Mouse (Mus musculus): ENCODE results near the gene Wwc2. TPM values are rescaled to one million over a fixed set of nuclear protein-coding genes. Genes with fewer than 3 reads are reported as not detected.

The Wwc2 gene
- 7.7 TPM for polyA plus RNA-seq (2012; fragmentation: generic; extraction: Trizol)

- Histone ChIP-seq H3K4me3 (peak within 1 kb of the TSS; percentile 75), H3K27me3 (ENCODE audit: control insufficient read depth, insufficient read depth, insufficient read length) (no peaks in the 10 kb centered on the region), H3ac (ENCODE audit: control insufficient read depth, insufficient read length) (peak within 1 kb of the TSS; percentile 85), H3K36me3 (ENCODE audit: control insufficient read depth, insufficient read depth) (no peaks in the 10 kb centered on the region), H3K79me2 (ENCODE audit: control insufficient read depth, insufficient read depth) (peaks cover 36% of the 10 kb centered on the region), H3K4me2 (ENCODE audit: low read depth) (peak within 1 kb of the TSS; percentile 81)
- peak; percentile 58 for TF ChIP-seq POLR2A (IDR thresholded peaks at IDR 0.05; ENCODE audit: insufficient read length, low read depth)
- TF ChIP-seq POLR2AphosphoS2 (IDR thresholded peaks at IDR 0.05; ENCODE audit: insufficient read length, low read depth) = peak; percentile 57
- TF ChIP-seq MYOG (IDR thresholded peaks at IDR 0.05; ENCODE audit: control insufficient read depth in 1 of 3, insufficient read depth in 1 of 3, insufficient read length in 2 of 3, low read depth in 2 of 3) = no peak
Measured at GRCm38 (mm10) chr8:47990911-47991820, at the start of gene Wwc2. TSS of gene Wwc2 (minus strand) at chr8:47990924.

- no peak overlapping the region for H3K4me2 ChIP-seq (ENCODE audit: low read depth)
- TF ChIP-seq MAX (IDR thresholded peaks at IDR 0.05; ENCODE audit: low read depth) (no peak), POLR2A (IDR thresholded peaks at IDR 0.05; ENCODE audit: insufficient read length, low read depth) (no peak), E2F4 (IDR thresholded peaks at IDR 0.05; ENCODE audit: insufficient read depth) (no peak), MYOG (IDR thresholded peaks at IDR 0.05; ENCODE audit: control insufficient read depth in 1 of 3, insufficient read depth in 1 of 3, insufficient read length in 2 of 3, low read depth in 2 of 3) (no peak), REST (IDR thresholded peaks at IDR 0.05; ENCODE audit: insufficient read depth, insufficient read length) (no peak), SRF (IDR thresholded peaks at IDR 0.05; ENCODE audit: control insufficient read depth, insufficient read length, low read depth) (no peak), POLR2AphosphoS2 (IDR thresholded peaks at IDR 0.05; ENCODE audit: insufficient read length, low read depth) (no peak), TCF12 (IDR thresholded peaks at IDR 0.05; ENCODE audit: insufficient read depth, poor library complexity, severe bottlenecking) (no peak)
- no peak overlapping the region for H3ac ChIP-seq (ENCODE audit: control insufficient read depth, insufficient read length)
- H3K79me2 ChIP-seq (ENCODE audit: control insufficient read depth, insufficient read depth) = no peaks in the 10 kb centered on the region
- H3K4me3 ChIP-seq = no peak overlapping the region
- H3K27me3 ChIP-seq (ENCODE audit: control insufficient read depth, insufficient read depth, insufficient read length) = no peaks in the 10 kb centered on the region
- no peaks in the 10 kb centered on the region for H3K36me3 ChIP-seq (ENCODE audit: control insufficient read depth, insufficient read depth)
Measured at GRCm38 (mm10) chr8:48038261-48038934, 47.7 kb upstream of the Wwc2 start.

- Histone ChIP-seq H3K79me2 (ENCODE audit: control insufficient read depth, insufficient read depth) (no peaks in the 10 kb centered on the region), H3K36me3 (ENCODE audit: control insufficient read depth, insufficient read depth) (no peaks in the 10 kb centered on the region), H3ac (ENCODE audit: control insufficient read depth, insufficient read length) (no peak overlapping the region), H3K27me3 (ENCODE audit: control insufficient read depth, insufficient read depth, insufficient read length) (no peaks in the 10 kb centered on the region), H3K4me3 (no peak overlapping the region), H3K4me2 (ENCODE audit: low read depth) (no peak overlapping the region)
- TF ChIP-seq TCF3 (IDR thresholded peaks at IDR 0.05; ENCODE audit: insufficient read length, low read depth) = no peak
- no peak for TF ChIP-seq TCF12 (IDR thresholded peaks at IDR 0.05; ENCODE audit: insufficient read depth, poor library complexity, severe bottlenecking)
- TF ChIP-seq SRF (IDR thresholded peaks at IDR 0.05; ENCODE audit: control insufficient read depth, insufficient read length, low read depth) = no peak
- no peak for TF ChIP-seq POLR2A (IDR thresholded peaks at IDR 0.05; ENCODE audit: insufficient read length, low read depth)
Measured at GRCm38 (mm10) chr8:48032046-48032445, 41.3 kb upstream of the Wwc2 start.

GRCm38 (mm10) chr8:48030667-48031066 is 39.9 kb upstream of the Wwc2 start:
- Histone ChIP-seq H3K27me3 (ENCODE audit: control insufficient read depth, insufficient read depth, insufficient read length) (no peaks in the 10 kb centered on the region), H3K36me3 (ENCODE audit: control insufficient read depth, insufficient read depth) (no peaks in the 10 kb centered on the region), H3K4me3 (no peak overlapping the region), H3K4me2 (ENCODE audit: low read depth) (no peak overlapping the region), H3ac (ENCODE audit: control insufficient read depth, insufficient read length) (no peak overlapping the region), H3K79me2 (ENCODE audit: control insufficient read depth, insufficient read depth) (no peaks in the 10 kb centered on the region)
- TF ChIP-seq MAX (IDR thresholded peaks at IDR 0.05; ENCODE audit: low read depth) (no peak), MYOG (IDR thresholded peaks at IDR 0.05; ENCODE audit: control insufficient read depth in 1 of 3, insufficient read depth in 1 of 3, insufficient read length in 2 of 3, low read depth in 2 of 3) (no peak), REST (IDR thresholded peaks at IDR 0.05; ENCODE audit: insufficient read depth, insufficient read length) (no peak), USF1 (IDR thresholded peaks at IDR 0.05; ENCODE audit: low read depth) (no peak), E2F4 (IDR thresholded peaks at IDR 0.05; ENCODE audit: insufficient read depth) (no peak), TCF12 (IDR thresholded peaks at IDR 0.05; ENCODE audit: insufficient read depth, poor library complexity, severe bottlenecking) (no peak), SRF (IDR thresholded peaks at IDR 0.05; ENCODE audit: control insufficient read depth, insufficient read length, low read depth) (no peak), POLR2A (IDR thresholded peaks at IDR 0.05; ENCODE audit: insufficient read length, low read depth) (no peak), CEBPB (IDR thresholded peaks at IDR 0.05; ENCODE audit: insufficient read depth, poor library complexity, severe bottlenecking) (no peak), POLR2AphosphoS2 (IDR thresholded peaks at IDR 0.05; ENCODE audit: insufficient read length, low read depth) (no peak), MYOD1 (IDR thresholded peaks at IDR 0.05; ENCODE audit: control insufficient read depth in 1 of 3, insufficient read length in 2 of 3, low read depth in 2 of 3) (no peak), TCF3 (IDR thresholded peaks at IDR 0.05; ENCODE audit: insufficient read length, low read depth) (no peak)

- Histone ChIP-seq H3K36me3 (ENCODE audit: control insufficient read depth, insufficient read depth) (no peaks in the 10 kb centered on the region), H3ac (ENCODE audit: control insufficient read depth, insufficient read length) (no peak overlapping the region), H3K4me3 (no peak overlapping the region), H3K27me3 (ENCODE audit: control insufficient read depth, insufficient read depth, insufficient read length) (no peaks in the 10 kb centered on the region), H3K79me2 (ENCODE audit: control insufficient read depth, insufficient read depth) (no peaks in the 10 kb centered on the region), H3K4me2 (ENCODE audit: low read depth) (no peak overlapping the region)
- TF ChIP-seq TCF3 (IDR thresholded peaks at IDR 0.05; ENCODE audit: insufficient read length, low read depth) = no peak
- no peak for TF ChIP-seq POLR2AphosphoS2 (IDR thresholded peaks at IDR 0.05; ENCODE audit: insufficient read length, low read depth)
- TF ChIP-seq SRF (IDR thresholded peaks at IDR 0.05; ENCODE audit: control insufficient read depth, insufficient read length, low read depth) = no peak
- no peak for TF ChIP-seq USF1 (IDR thresholded peaks at IDR 0.05; ENCODE audit: low read depth)
- no peak for TF ChIP-seq MYOG (IDR thresholded peaks at IDR 0.05; ENCODE audit: control insufficient read depth in 1 of 3, insufficient read depth in 1 of 3, insufficient read length in 2 of 3, low read depth in 2 of 3)
- no peak for TF ChIP-seq E2F4 (IDR thresholded peaks at IDR 0.05; ENCODE audit: insufficient read depth)
Measured at GRCm38 (mm10) chr8:48026796-48027195, 36.1 kb upstream of the Wwc2 start.

All from myocyte (in vitro differentiated cells).